Mouse (Mus musculus) intestine, postnatal 0 days (tissue): ENCODE data around the gene Pwwp2a. TPM values are rescaled to one million over a fixed set of nuclear protein-coding genes. Genes with fewer than 3 reads are reported as not detected.

Source experiments
- ATAC-seq: fragments of 200-750 bp; cut with Nextera tagmentation; 2 replicates; pipeline ENCODE4 v1.8.0; 2017; ENCODE audit warnings: mild to moderate bottlenecking, moderate TSS enrichment, moderate library complexity
- H3K27ac ChIP-seq: fragments of 300-500 bp; sonication (generic); 2 replicates; pipeline ENCODE4 v1.5.1; 2014; ENCODE audit warnings: mild to moderate bottlenecking, low read depth, low read length, moderate library complexity
- H3K27me3 ChIP-seq: fragments of 300-500 bp; sonication (generic); replicated peaks from 2 replicates; pipeline ENCODE4 v1.6.1; 2014; ENCODE audit warnings: low read length, mixed read lengths; ENCODE audit not compliant: control insufficient read depth, insufficient read depth
- H3K36me3 ChIP-seq: fragments of 300-500 bp; sonication (generic); 2 replicates; pipeline ENCODE4 v1.6.1; 2014; ENCODE audit warnings: mild to moderate bottlenecking, moderate library complexity; ENCODE audit not compliant: control insufficient read depth, insufficient read depth
- H3K4me1 ChIP-seq: fragments of 300-500 bp; sonication (generic); replicated peaks from 2 replicates; pipeline ENCODE4 v1.6.1; 2014; ENCODE audit warnings: antibody characterized with exemption, low read length, mixed read lengths; ENCODE audit not compliant: control insufficient read depth, insufficient read depth
- H3K4me2 ChIP-seq: fragments of 300-500 bp; sonication (generic); replicated peaks from 2 replicates; pipeline ENCODE4 v1.6.1; 2014; ENCODE audit warnings: low read depth, mild to moderate bottlenecking, moderate library complexity
- H3K4me3 ChIP-seq: fragments of 300-500 bp; sonication (generic); 2 replicates; pipeline ENCODE4 v1.5.1; 2014; ENCODE audit warnings: low read depth, low read length
- H3K9ac ChIP-seq: fragments of 300-500 bp; sonication (generic); 2 replicates; pipeline ENCODE4 v1.6.1; 2014; ENCODE audit warnings: mild to moderate bottlenecking, low read depth, low read length
- H3K9me3 ChIP-seq: fragments of 300-500 bp; sonication (generic); 2 replicates; pipeline ENCODE4 v1.6.1; 2016; ENCODE audit warnings: mixed run types; ENCODE audit not compliant: control insufficient read depth
- CTCF ChIP-seq: sonication (generic); IDR thresholded peaks from 2 replicates; pipeline ENCODE4 v1.5.1; 2016; ENCODE audit warnings: low read depth, mild to moderate bottlenecking, control low read depth, antibody characterized with exemption, moderate library complexity
- WGBS: fragments of 180-500 bp; shearing (Covaris S2); extraction: QIAGEN DNeasy Blood & Tissue Kit; methylation state at CpG from one replicate; pipeline ENCODE4 v1.1.7; 2014; 5-methylcytosine and 5-hydroxymethylcytosine counted together
- polyA plus RNA-seq: library from polyadenylated mRNA; unstranded; fragments of >200 nt; fragmentation: Nextera tagmentation; extraction: Ambion mirVana; gene quantifications from 2 replicates; pipeline ENCODE4 v1.2.1, GENCODE M21; 2015

The Pwwp2a gene
- polyA plus RNA-seq, 1 experiment from 2014 or later = 12.1 TPM

DNA sequence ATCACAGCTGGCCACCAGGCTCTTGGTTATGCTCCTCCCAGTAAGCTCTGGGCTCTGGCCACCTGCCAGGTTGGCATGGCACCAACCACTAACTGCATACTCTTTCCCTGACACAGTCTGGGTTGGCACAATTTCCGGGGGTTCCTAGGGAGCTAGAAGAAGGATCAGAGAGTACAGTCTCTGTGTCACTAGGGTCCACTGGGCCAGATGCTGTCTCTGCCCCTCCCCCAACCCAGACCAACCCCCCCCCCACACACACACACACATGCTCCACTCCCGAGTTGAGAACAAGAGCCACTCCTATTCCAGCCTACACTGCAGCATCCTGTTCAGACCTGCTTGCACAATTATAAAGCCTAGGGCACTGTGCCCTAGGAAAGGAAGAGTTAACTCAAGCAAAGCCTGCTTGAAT lies 38.6 kb upstream of the Pwwp2a start:
- no peak overlapping the region for H3K9ac ChIP-seq
- 22% methylated on average over 2 of the region's 2 CpGs for WGBS
- peak; percentile 84 for ATAC-seq
- no peaks in the 10 kb centered on the region for H3K27me3 ChIP-seq
- H3K4me2 ChIP-seq = no peak overlapping the region
- H3K27ac ChIP-seq = no peak overlapping the region
- no peak overlapping the region for H3K4me3 ChIP-seq
- no peaks in the 10 kb centered on the region for H3K9me3 ChIP-seq
- H3K36me3 ChIP-seq = no peaks in the 10 kb centered on the region
- no peak for TF ChIP-seq CTCF
- no peaks in the 10 kb centered on the region for H3K4me1 ChIP-seq

DNA sequence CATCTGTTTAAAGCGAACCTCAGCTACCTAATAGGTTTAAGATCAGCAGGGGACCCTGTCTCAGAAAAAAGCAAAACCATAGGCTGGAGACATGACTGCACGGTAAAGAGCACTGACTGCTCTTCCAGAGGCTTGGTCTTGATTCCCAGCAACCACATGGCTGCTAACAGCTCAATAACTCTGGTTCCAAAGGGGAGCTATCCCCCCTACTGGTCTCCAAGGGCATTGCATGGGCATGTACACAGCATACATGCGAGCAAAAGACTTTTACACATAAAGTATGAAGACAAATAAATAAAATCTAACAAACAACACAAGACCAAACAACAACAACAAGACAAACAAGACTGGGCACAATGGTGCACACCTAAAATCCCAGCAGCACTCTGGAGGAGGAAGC lies 36.5 kb upstream of the Pwwp2a start:
- Histone ChIP-seq H3K9ac (no peak overlapping the region), H3K27me3 (no peaks in the 10 kb centered on the region), H3K4me1 (no peaks in the 10 kb centered on the region), H3K4me2 (no peak overlapping the region), H3K4me3 (no peak overlapping the region), H3K27ac (no peak overlapping the region), H3K9me3 (no peaks in the 10 kb centered on the region), H3K36me3 (no peaks in the 10 kb centered on the region)
- peak; percentile 49 for TF ChIP-seq CTCF
- WGBS = 94% methylated on average over 3 of the region's 3 CpGs
- ATAC-seq = no peak

- H3K4me1 ChIP-seq = no peaks in the 10 kb centered on the region
- H3K36me3 ChIP-seq = no peaks in the 10 kb centered on the region
- WGBS = 29% methylated on average over 14 of the region's 14 CpGs
- no peak for TF ChIP-seq CTCF
- 0 out of 2 replicates have a peak overlapping the region, but pooled peaks have one; percentile 32 for H3K4me2 ChIP-seq
- no peaks in the 10 kb centered on the region for H3K9me3 ChIP-seq
- ATAC-seq = peak; percentile 71
- H3K4me3 ChIP-seq = no peak overlapping the region
- H3K27me3 ChIP-seq = no peaks in the 10 kb centered on the region
- no peak overlapping the region for H3K27ac ChIP-seq
- no peak overlapping the region for H3K9ac ChIP-seq
These were observed 28.7 kb upstream of the Pwwp2a start for GRCm38 (mm10) chr11:43653051-43653475.

GRCm38 (mm10) chr11:43656464-43656863 lies 25.3 kb upstream of the Pwwp2a start:
- no peaks in the 10 kb centered on the region for H3K4me1 ChIP-seq

GRCm38 (mm10) chr11:43658010-43658409 lies 23.8 kb upstream of the Pwwp2a start:
- Histone ChIP-seq H3K27me3 (no peaks in the 10 kb centered on the region), H3K4me1 (no peaks in the 10 kb centered on the region), H3K4me3 (no peak overlapping the region), H3K4me2 (no peak overlapping the region), H3K9ac (no peak overlapping the region), H3K36me3 (no peaks in the 10 kb centered on the region), H3K9me3 (no peaks in the 10 kb centered on the region), H3K27ac (no peak overlapping the region)
- ATAC-seq = peak; percentile 60; the same call in 1 of the 2 replicates
- no peak for TF ChIP-seq CTCF
- 33% methylated on average over 1 of the region's 1 CpGs for WGBS

More at GRCm38 (mm10) chr11:43656464-43656863, 25.3 kb upstream of the Pwwp2a start:
- no peak overlapping the region for H3K4me3 ChIP-seq
- no peak overlapping the region for H3K9ac ChIP-seq
- WGBS = 25% methylated on average over 9 of the region's 10 CpGs
- ATAC-seq = peak; percentile 71
- TF ChIP-seq CTCF = no peak
- no peaks in the 10 kb centered on the region for H3K9me3 ChIP-seq
- H3K27me3 ChIP-seq = no peaks in the 10 kb centered on the region
- H3K36me3 ChIP-seq = no peaks in the 10 kb centered on the region
- no peak overlapping the region; the same call in 1 of the 2 replicates for H3K4me2 ChIP-seq
- no peak overlapping the region for H3K27ac ChIP-seq

- Histone ChIP-seq H3K36me3 (no peaks in the 10 kb centered on the region), H3K4me3 (no peak overlapping the region), H3K4me1 (no peaks in the 10 kb centered on the region; the same call in 1 of the 2 replicates), H3K9ac (no peak overlapping the region), H3K4me2 (no peak overlapping the region), H3K9me3 (no peaks in the 10 kb centered on the region), H3K27me3 (no peaks in the 10 kb centered on the region), H3K27ac (no peak overlapping the region)
- no peak for TF ChIP-seq CTCF
- 63% methylated on average over 19 of the region's 19 CpGs for WGBS
- ATAC-seq = no peak
These were observed 14.6 kb upstream of the Pwwp2a start for GRCm38 (mm10) chr11:43667038-43667745.
